ENCODE assay signal across 8 mouse cellular contexts in the genomic region with DNA sequence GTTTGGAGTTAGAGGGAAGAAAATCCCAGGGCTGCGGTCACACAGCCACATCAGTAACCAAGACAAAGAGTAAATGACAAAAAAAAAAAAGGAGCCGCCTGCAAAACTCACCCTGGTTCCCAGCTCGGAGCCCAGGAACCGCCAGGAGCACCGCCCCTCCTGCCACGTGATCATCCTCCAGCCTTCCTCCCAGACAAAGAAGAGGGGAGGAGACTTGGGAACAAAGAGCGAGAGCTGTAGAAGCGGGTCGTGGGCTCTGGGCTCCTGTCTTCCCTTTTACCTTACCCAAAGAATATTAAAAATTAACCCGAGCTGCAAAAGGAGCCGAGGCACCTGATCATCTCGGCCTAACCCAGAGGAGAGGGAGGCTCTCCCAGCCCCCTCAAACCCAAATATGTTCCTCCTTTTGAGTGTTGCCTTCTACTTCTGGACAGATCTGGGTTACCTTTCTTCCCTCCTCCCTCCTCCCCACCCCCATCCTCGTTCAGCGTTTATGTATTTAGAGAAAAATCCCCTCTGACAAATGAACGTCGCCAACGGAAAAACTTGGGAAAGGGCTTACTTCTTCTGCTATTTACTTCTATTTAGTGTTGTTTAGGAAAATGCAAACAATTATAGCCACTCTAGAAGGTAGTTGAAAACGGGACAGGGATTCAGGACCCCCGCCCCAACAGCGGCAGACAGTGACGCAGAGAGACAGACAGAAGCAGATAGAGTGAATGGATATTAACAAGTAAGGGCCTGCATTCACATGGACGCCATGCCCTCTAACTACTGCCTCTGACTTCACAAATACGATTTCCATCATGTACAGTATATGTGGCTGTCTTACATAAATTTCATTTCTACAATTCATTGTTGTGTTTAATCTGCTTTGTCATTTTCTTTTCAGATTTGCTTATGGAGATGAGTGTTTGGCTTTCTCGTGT. TPM values are rescaled to one million over a fixed set of nuclear protein-coding genes. Genes with fewer than 3 reads are reported as not detected.
DNase-seq lines count a peak whose midpoint lies in the region; ATAC-seq and TF ChIP-seq lines count a peak whose summit lies in the region.

No protein-coding gene starts in this region.

- no peak for TF ChIP-seq CTCF in heart, adult 2 months (IDR thresholded peaks at IDR 0.05)
- no peak for TF ChIP-seq CTCF in stomach, postnatal 0 days (IDR thresholded peaks at IDR 0.05; ENCODE audit: low read depth)

- intact Hi-C loops in heart, adult 2 months (cut with DNase I): no loop called here

- no peaks in the 10 kb centered on the region for H3K4me1 ChIP-seq in heart, adult 2 months (ENCODE audit: control insufficient read depth, insufficient read depth, low read length)
- H3K4me1 ChIP-seq in limb, embryonic 11.5 days (ENCODE audit: control insufficient read depth, insufficient read depth, low read length): peaks cover 2% of the 10 kb centered on the region; the same call in 1 of the 2 replicates
- H3K4me1 ChIP-seq in midbrain, embryonic 10.5 days: peaks cover 34% of the 10 kb centered on the region
- H3K4me1 ChIP-seq in stomach, postnatal 0 days (replicated peaks; ENCODE audit: control insufficient read depth, insufficient read depth): peaks cover 4% of the 10 kb centered on the region; the same call in 1 of the 2 replicates

- no peak for TF ChIP-seq EP300 in heart, adult 2 months (IDR thresholded peaks at IDR 0.05; ENCODE audit: insufficient read depth, low read depth, low read length)
- no peak for TF ChIP-seq EP300 in stomach, postnatal 0 days (optimal IDR thresholded peaks at IDR 0.05)

- H3K79me2 ChIP-seq in heart, adult 2 months (replicated peaks; ENCODE audit: control insufficient read depth, insufficient read depth, low read length): no peaks in the 10 kb centered on the region

- 16% methylated on average over 24 of the region's 24 CpGs for WGBS in heart, adult 2 months
- WGBS in limb, embryonic 11.5 days: 7% methylated on average over 24 of the region's 24 CpGs
- 4% methylated on average over 24 of the region's 24 CpGs for WGBS in midbrain, embryonic 10.5 days
- WGBS in stomach, postnatal 0 days: 6% methylated on average over 24 of the region's 24 CpGs

- H3K4me3 ChIP-seq in heart, adult 2 months: peak overlapping the region; percentile 49
- H3K4me3 ChIP-seq in limb, embryonic 11.5 days (ENCODE audit: low read depth, low read length): peak overlapping the region; percentile 36
- H3K4me3 ChIP-seq in midbrain, embryonic 10.5 days: peak overlapping the region; percentile 55
- peak overlapping the region; percentile 32 for H3K4me3 ChIP-seq in stomach, postnatal 0 days (ENCODE audit: low read depth, low read length)

- H3K4me2 ChIP-seq in limb, embryonic 11.5 days (ENCODE audit: low read depth, severe bottlenecking): peak overlapping the region; percentile 69
- H3K4me2 ChIP-seq in stomach, postnatal 0 days (replicated peaks; ENCODE audit: low read depth): peak overlapping the region; percentile 54

- no peaks in the 10 kb centered on the region for H3K36me3 ChIP-seq in heart, adult 2 months (ENCODE audit: control insufficient read depth, insufficient read depth, low read length)
- H3K36me3 ChIP-seq in limb, embryonic 11.5 days (ENCODE audit: control insufficient read depth, insufficient read depth, low read length): no peaks in the 10 kb centered on the region
- H3K36me3 ChIP-seq in midbrain, embryonic 10.5 days: no peaks in the 10 kb centered on the region
- no peaks in the 10 kb centered on the region for H3K36me3 ChIP-seq in stomach, postnatal 0 days (ENCODE audit: control insufficient read depth, insufficient read depth, low read length)

- peak; percentile 10 to 15 for DNase-seq in spleen, postnatal 36 days (ENCODE audit: low spot score in 2 of 2)
- DNase-seq in spleen, adult 12 weeks (ENCODE audit: low spot score): no peak
- DNase-seq in embryo, embryonic 11.5 days (ENCODE audit: low read depth, low spot score): peak; percentile 85
- peak; percentile 65 to 73 for DNase-seq in heart, adult 2 months
- DNase-seq in kidney, adult 18-20 months: peak; percentile 64
- DNase-seq in limb, embryonic 11.5 days (ENCODE audit: low spot score): peak; percentile 93
- DNase-seq in midbrain, embryonic 10.5 days (ENCODE audit: low spot score): peak; percentile 92
- peak; percentile 91 for DNase-seq in stomach, postnatal 0 days (ENCODE audit: low spot score)

- ATAC-seq in limb, embryonic 11.5 days (ENCODE audit: insufficient number of reproducible peaks, low FRiP score, low TSS enrichment, low read depth): peak; percentile 93
- ATAC-seq in stomach, postnatal 0 days (ENCODE audit: low FRiP score, low TSS enrichment): peak; percentile 84

- peak; percentile 73 for TF ChIP-seq POLR2A in heart, adult 2 months (IDR thresholded peaks at IDR 0.05; ENCODE audit: insufficient read depth, low read depth, low read length)

- H3K27ac ChIP-seq in heart, adult 2 months: peak overlapping the region; percentile 61
- H3K27ac ChIP-seq in limb, embryonic 11.5 days (replicated peaks; ENCODE audit: low read depth, low read length): peak overlapping the region; percentile 88
- peak overlapping the region; percentile 98 for H3K27ac ChIP-seq in midbrain, embryonic 10.5 days (replicated peaks)
- H3K27ac ChIP-seq in stomach, postnatal 0 days (replicated peaks): peak overlapping the region; percentile 75

- no peaks in the 10 kb centered on the region for H3K27me3 ChIP-seq in heart, adult 2 months (ENCODE audit: control insufficient read depth, insufficient read depth, low read length)
- no peaks in the 10 kb centered on the region for H3K27me3 ChIP-seq in limb, embryonic 11.5 days (ENCODE audit: control insufficient read depth, insufficient read depth, low read length)
- 0 out of 2 replicates have a peak, but pooled peaks cover 8% of the 10 kb centered on the region for H3K27me3 ChIP-seq in midbrain, embryonic 10.5 days (ENCODE audit: low read depth, poor library complexity, severe bottlenecking)
- no peaks in the 10 kb centered on the region for H3K27me3 ChIP-seq in stomach, postnatal 0 days (ENCODE audit: control insufficient read depth, insufficient read depth, low read length)

- peak overlapping the region; percentile 35 for H3K9ac ChIP-seq in heart, adult 2 months (ENCODE audit: low read depth, low read length)
- H3K9ac ChIP-seq in limb, embryonic 11.5 days (ENCODE audit: low read length): peak overlapping the region; percentile 81
- H3K9ac ChIP-seq in stomach, postnatal 0 days (ENCODE audit: low read length): peak overlapping the region; percentile 50

- H3K9me3 ChIP-seq in limb, embryonic 11.5 days (ENCODE audit: control insufficient read depth, low read length): no peaks in the 10 kb centered on the region
- no peaks in the 10 kb centered on the region for H3K9me3 ChIP-seq in midbrain, embryonic 10.5 days (replicated peaks)
- no peaks in the 10 kb centered on the region for H3K9me3 ChIP-seq in stomach, postnatal 0 days (ENCODE audit: control insufficient read depth, low read length)

RNA-seq across cellular contexts. Expression of gene Epcam, which starts 22.2 kb away (rescaled TPM):
- total RNA-seq in heart, adult 2 months (2021): not detected
- polyA plus RNA-seq in heart, adult 2 months (2012; rRNA removed): 0.86 TPM in 1 of 2 replicates, not detected in the other
- polyA plus RNA-seq in limb, embryonic 11.5 days (2014; fragmentation: Nextera tagmentation; extraction: Ambion mirVana): 45.5 and 53.3 TPM in 2 replicates
- polyA plus RNA-seq in midbrain, embryonic 10.5 days (2016; fragmentation: Nextera tagmentation; extraction: Ambion mirVana): 8.3 and 11.8 TPM in 2 replicates
- polyA plus RNA-seq in stomach, postnatal 0 days (2015; fragmentation: Nextera tagmentation; extraction: Ambion mirVana): 308 and 316 TPM in 2 replicates

RNA-seq across cellular contexts. Expression of gene Msh2, which starts 58.5 kb away (rescaled TPM):
- 10 to 100 TPM; 12.7 to 13.7 TPM for total RNA-seq in heart, adult 2 months (2021)
- 4.9 and 9.3 TPM in 2 replicates for polyA plus RNA-seq in heart, adult 2 months (2012; rRNA removed)
- polyA plus RNA-seq in limb, embryonic 11.5 days (2014; fragmentation: Nextera tagmentation; extraction: Ambion mirVana): 87.9 and 93.0 TPM in 2 replicates
- polyA plus RNA-seq in midbrain, embryonic 10.5 days (2016; fragmentation: Nextera tagmentation; extraction: Ambion mirVana): 135 and 141 TPM in 2 replicates
- 21.6 and 22.7 TPM in 2 replicates for polyA plus RNA-seq in stomach, postnatal 0 days (2015; fragmentation: Nextera tagmentation; extraction: Ambion mirVana)
